Mouse (Mus musculus) intestine, postnatal 0 days (tissue): Measurements from ENCODE around the gene Olfr1112. TPM values are rescaled to one million over a fixed set of nuclear protein-coding genes. Genes with fewer than 3 reads are reported as not detected.
"Not testable (repeated sequence)": the region's sequence is repeated elsewhere in the genome, so short reads cannot be mapped to it uniquely, and the experiment has no call there.

Experiments
- ATAC-seq: fragments of 200-750 bp; cut with Nextera tagmentation; 2 replicates; pipeline ENCODE4 v1.8.0; 2017; ENCODE audit warnings: mild to moderate bottlenecking, moderate TSS enrichment, moderate library complexity
- H3K27ac ChIP-seq: fragments of 300-500 bp; sonication (generic); 2 replicates; pipeline ENCODE4 v1.5.1; 2014; ENCODE audit warnings: mild to moderate bottlenecking, low read depth, low read length, moderate library complexity
- H3K27me3 ChIP-seq: fragments of 300-500 bp; sonication (generic); replicated peaks from 2 replicates; pipeline ENCODE4 v1.6.1; 2014; ENCODE audit warnings: low read length, mixed read lengths; ENCODE audit not compliant: control insufficient read depth, insufficient read depth
- H3K36me3 ChIP-seq: fragments of 300-500 bp; sonication (generic); 2 replicates; pipeline ENCODE4 v1.6.1; 2014; ENCODE audit warnings: mild to moderate bottlenecking, moderate library complexity; ENCODE audit not compliant: control insufficient read depth, insufficient read depth
- H3K4me1 ChIP-seq: fragments of 300-500 bp; sonication (generic); replicated peaks from 2 replicates; pipeline ENCODE4 v1.6.1; 2014; ENCODE audit warnings: antibody characterized with exemption, low read length, mixed read lengths; ENCODE audit not compliant: control insufficient read depth, insufficient read depth
- H3K4me2 ChIP-seq: fragments of 300-500 bp; sonication (generic); replicated peaks from 2 replicates; pipeline ENCODE4 v1.6.1; 2014; ENCODE audit warnings: low read depth, mild to moderate bottlenecking, moderate library complexity
- H3K4me3 ChIP-seq: fragments of 300-500 bp; sonication (generic); 2 replicates; pipeline ENCODE4 v1.5.1; 2014; ENCODE audit warnings: low read depth, low read length
- H3K9ac ChIP-seq: fragments of 300-500 bp; sonication (generic); 2 replicates; pipeline ENCODE4 v1.6.1; 2014; ENCODE audit warnings: mild to moderate bottlenecking, low read depth, low read length
- H3K9me3 ChIP-seq: fragments of 300-500 bp; sonication (generic); 2 replicates; pipeline ENCODE4 v1.6.1; 2016; ENCODE audit warnings: mixed run types; ENCODE audit not compliant: control insufficient read depth
- CTCF ChIP-seq: sonication (generic); IDR thresholded peaks from 2 replicates; pipeline ENCODE4 v1.5.1; 2016; ENCODE audit warnings: low read depth, mild to moderate bottlenecking, control low read depth, antibody characterized with exemption, moderate library complexity
- WGBS: fragments of 180-500 bp; shearing (Covaris S2); extraction: QIAGEN DNeasy Blood & Tissue Kit; methylation state at CpG from one replicate; pipeline ENCODE4 v1.1.7; 2014; 5-methylcytosine and 5-hydroxymethylcytosine counted together
- polyA plus RNA-seq: library from polyadenylated mRNA; unstranded; fragments of >200 nt; fragmentation: Nextera tagmentation; extraction: Ambion mirVana; gene quantifications from 2 replicates; pipeline ENCODE4 v1.2.1, GENCODE M21; 2015

Olfr1112 gene
- not detected in 2 replicates for polyA plus RNA-seq

GRCm38 (mm10) chr2:87187498-87187897, at the start of gene Olfr1112:
TSS of gene Olfr1112 (plus strand) at chr2:87187798.
- no peaks in the 10 kb centered on the region for H3K9me3 ChIP-seq
- no peaks in the 10 kb centered on the region for H3K4me1 ChIP-seq
- no peaks in the 10 kb centered on the region for H3K36me3 ChIP-seq
- 79% methylated on average over 1 of the region's 1 CpGs for WGBS
- H3K9ac ChIP-seq: no peak within 1 kb of the TSS
- ATAC-seq: no peak
- no peak for TF ChIP-seq CTCF
- H3K27ac ChIP-seq: no peak within 1 kb of the TSS
- H3K4me3 ChIP-seq: no peak within 1 kb of the TSS
- H3K4me2 ChIP-seq: no peak within 1 kb of the TSS
- H3K27me3 ChIP-seq: no peaks in the 10 kb centered on the region

GRCm38 (mm10) chr2:87140200-87140599, 47.4 kb upstream of the Olfr1112 start, which contains the start of gene Olfr1110:
TSS of gene Olfr1110 (minus strand) at chr2:87140300.
- TF ChIP-seq CTCF: no peak
- 71% methylated on average over 1 of the region's 1 CpGs for WGBS
- Histone ChIP-seq H3K4me3 (no peak within 1 kb of the TSS), H3K36me3 (no peaks in the 10 kb centered on the region), H3K4me2 (no peak within 1 kb of the TSS), H3K27me3 (no peaks in the 10 kb centered on the region), H3K27ac (no peak within 1 kb of the TSS), H3K9me3 (no peaks in the 10 kb centered on the region), H3K4me1 (no peaks in the 10 kb centered on the region), H3K9ac (no peak within 1 kb of the TSS)
- ATAC-seq: no peak

- no peaks in the 10 kb centered on the region for H3K4me1 ChIP-seq
- H3K27ac ChIP-seq: no peak within 1 kb of the TSS
- H3K36me3 ChIP-seq: no peaks in the 10 kb centered on the region
- no peaks in the 10 kb centered on the region for H3K9me3 ChIP-seq
- no peak within 1 kb of the TSS for H3K9ac ChIP-seq
- no peak within 1 kb of the TSS for H3K4me2 ChIP-seq
- no peak within 1 kb of the TSS for H3K4me3 ChIP-seq
- no peak for TF ChIP-seq CTCF
- no peak for ATAC-seq
- no peaks in the 10 kb centered on the region for H3K27me3 ChIP-seq
Measured at GRCm38 (mm10) chr2:87152524-87152923, 35.1 kb upstream of the Olfr1112 start, which contains the start of gene Olfr1111. TSS of gene Olfr1111 (minus strand) at chr2:87152624.

- H3K9me3 ChIP-seq, H3K4me2 ChIP-seq, H3K27me3 ChIP-seq, ATAC-seq, H3K4me1 ChIP-seq, H3K4me3 ChIP-seq, H3K27ac ChIP-seq, H3K9ac ChIP-seq, H3K36me3 ChIP-seq: not testable (repeated sequence)
- WGBS: 81% methylated on average over 2 of the region's 2 CpGs
Measured at GRCm38 (mm10) chr2:87167731-87168130, 19.9 kb upstream of the Olfr1112 start.

- TF ChIP-seq CTCF: no peak
- Histone ChIP-seq H3K4me3 (no peak within 1 kb of the TSS), H3K9ac (no peak within 1 kb of the TSS), H3K27ac (no peak within 1 kb of the TSS), H3K27me3 (no peaks in the 10 kb centered on the region), H3K9me3 (no peaks in the 10 kb centered on the region), H3K36me3 (no peaks in the 10 kb centered on the region), H3K4me2 (no peak within 1 kb of the TSS), H3K4me1 (no peaks in the 10 kb centered on the region)
- WGBS: 88% methylated on average over 2 of the region's 2 CpGs
- no peak for ATAC-seq
Measured at GRCm38 (mm10) chr2:87208670-87209069, 21.1 kb downstream of the Olfr1112 start, which contains the start of gene Olfr1113. TSS of gene Olfr1113 (plus strand) at chr2:87208970.

Other genes starting within 250 kb of the Olfr1112 start
- not detected in 2 replicates for gene Olfr1099, start 227.1 kb upstream of the Olfr1112 start, polyA plus RNA-seq
- not detected in 2 replicates for gene Olfr1100, start 207.8 kb upstream of the Olfr1112 start, polyA plus RNA-seq
- gene Olfr1101, start 196.6 kb upstream of the Olfr1112 start, polyA plus RNA-seq: not detected in 2 replicates
- not detected in 2 replicates for gene Olfr1102, start 189.4 kb upstream of the Olfr1112 start, polyA plus RNA-seq
- gene Olfr1104, start 160.7 kb upstream of the Olfr1112 start, polyA plus RNA-seq: not detected in 2 replicates
- not detected in 2 replicates for gene Olfr1105, start 151.3 kb upstream of the Olfr1112 start, polyA plus RNA-seq
- gene Olfr1106, start 135.5 kb upstream of the Olfr1112 start, polyA plus RNA-seq: not detected in 2 replicates
- not detected in 2 replicates for gene Olfr1107, start 112.0 kb upstream of the Olfr1112 start, polyA plus RNA-seq
- gene Olfr1109, start 91.8 kb upstream of the Olfr1112 start, polyA plus RNA-seq: not detected in 2 replicates
- gene Olfr259, start 73.2 kb upstream of the Olfr1112 start, polyA plus RNA-seq: not detected in 2 replicates
- not detected in 2 replicates for gene Olfr1110, start 47.5 kb upstream of the Olfr1112 start, polyA plus RNA-seq
- gene Olfr1111, start 35.2 kb upstream of the Olfr1112 start, polyA plus RNA-seq: not detected in 2 replicates
- gene Olfr1113, start 21.2 kb downstream of the Olfr1112 start, polyA plus RNA-seq: not detected in 2 replicates
- gene Olfr1115, start 60.2 kb downstream of the Olfr1112 start, polyA plus RNA-seq: not detected in 2 replicates
- not detected in 2 replicates for gene Olfr1116, start 79.7 kb downstream of the Olfr1112 start, polyA plus RNA-seq
- gene Olfr1118, start 119.8 kb downstream of the Olfr1112 start, polyA plus RNA-seq: not detected in 2 replicates
- gene Olfr1120, start 167.0 kb downstream of the Olfr1112 start, polyA plus RNA-seq: not detected in 2 replicates
- gene Olfr1121, start 182.1 kb downstream of the Olfr1112 start, polyA plus RNA-seq: not detected in 2 replicates
- gene Olfr1122, start 198.1 kb downstream of the Olfr1112 start, polyA plus RNA-seq: not detected in 2 replicates
- not detected in 2 replicates for gene Olfr1123, start 228.8 kb downstream of the Olfr1112 start, polyA plus RNA-seq
- not detected in 2 replicates for gene Olfr1124, start 242.5 kb downstream of the Olfr1112 start, polyA plus RNA-seq